Mouse (Mus musculus) lung, embryonic 14.5 days (tissue): Measurements from ENCODE around the gene Pdcd11. TPM values are rescaled to one million over a fixed set of nuclear protein-coding genes. Genes with fewer than 3 reads are reported as not detected.
"Not testable (repeated sequence)": the region's sequence is repeated elsewhere in the genome, so short reads cannot be mapped to it uniquely, and the experiment has no call there.

ENCODE experiments used
- ATAC-seq: fragments of 200-750 bp; cut with Nextera tagmentation; 2 replicates; pipeline ENCODE4 v1.8.0; 2017; ENCODE audit warnings: mild to moderate bottlenecking, moderate TSS enrichment, moderate library complexity; ENCODE audit not compliant: insufficient read depth
- DNase-seq: peaks from one replicate; pipeline ENCODE4 v3.0.0-alpha.2; 2015
- H3K27ac ChIP-seq: fragments of 300-500 bp; sonication (generic); 2 replicates; pipeline ENCODE4 v1.5.1; 2014; ENCODE audit warnings: low read depth, mild to moderate bottlenecking, moderate library complexity
- H3K27me3 ChIP-seq: fragments of 300-500 bp; sonication (generic); 2 replicates; pipeline ENCODE4 v1.6.1; 2014; ENCODE audit warnings: low read length, control low read depth; ENCODE audit not compliant: insufficient read depth
- H3K36me3 ChIP-seq: fragments of 300-500 bp; sonication (generic); 2 replicates; pipeline ENCODE4 v1.6.1; 2014; ENCODE audit warnings: control low read depth; ENCODE audit not compliant: insufficient read depth
- H3K4me1 ChIP-seq: fragments of 300-500 bp; sonication (generic); 2 replicates; pipeline ENCODE4 v1.6.1; 2014; ENCODE audit warnings: antibody characterized with exemption, control low read depth; ENCODE audit not compliant: insufficient read depth
- H3K4me2 ChIP-seq: fragments of 300-500 bp; sonication (generic); 2 replicates; pipeline ENCODE4 v1.6.1; 2014; ENCODE audit warnings: mild to moderate bottlenecking
- H3K4me3 ChIP-seq: fragments of 300-500 bp; sonication (generic); 2 replicates; pipeline ENCODE4 v1.5.1; 2014; ENCODE audit warnings: low read depth, low read length
- H3K9ac ChIP-seq: fragments of 300-500 bp; sonication (generic); 2 replicates; pipeline ENCODE4 v1.6.1; 2014
- H3K9me3 ChIP-seq: fragments of 300-500 bp; sonication (generic); 2 replicates; pipeline ENCODE4 v1.6.1; 2016; ENCODE audit warnings: low read depth, low read length, control low read depth
- CTCF ChIP-seq: IDR thresholded peaks from 2 replicates; pipeline ENCODE4 v1.5.1; 2016; ENCODE audit warnings: antibody characterized with exemption, low read depth
- WGBS: fragments of 180-500 bp; shearing (Covaris S2); extraction: QIAGEN DNeasy Blood & Tissue Kit; methylation state at CpG from one replicate; pipeline ENCODE4 v1.1.7; 2014; 5-methylcytosine and 5-hydroxymethylcytosine counted together
- polyA plus RNA-seq: library from polyadenylated mRNA; unstranded; fragments of >200 nt; fragmentation: Nextera tagmentation; extraction: Ambion mirVana; gene quantifications from 2 replicates; pipeline ENCODE4 v1.2.1, GENCODE M21; 2014

Gene Pdcd11
- polyA plus RNA-seq, 1 experiment from 2014 or later = 13.3 TPM

- WGBS = 18% methylated on average over 6 of the region's 6 CpGs
- Histone ChIP-seq H3K9ac (peak overlapping the region; percentile 69), H3K9me3 (no peaks in the 10 kb centered on the region), H3K27ac (peak overlapping the region; percentile 91), H3K4me2 (peak overlapping the region; percentile 70), H3K4me1 (peaks cover 11% of the 10 kb centered on the region; the same call in 1 of the 2 replicates), H3K4me3 (peak overlapping the region; percentile 49), H3K27me3 (no peaks in the 10 kb centered on the region), H3K36me3 (peaks cover 23% of the 10 kb centered on the region)
- ATAC-seq (peak; percentile 39; the same call in 1 of the 2 replicates), DNase-seq (peak; percentile 76)
- no peak for TF ChIP-seq CTCF
Measured at GRCm38 (mm10) chr19:47137051-47137581, 46.5 kb downstream of the Pdcd11 start.

GRCm38 (mm10) chr19:47137771-47138421 is 47.3 kb downstream of the Pdcd11 start, which contains the start of gene Calhm2:
TSS of gene Calhm2 (minus strand) at chr19:47138294.
- H3K4me2 ChIP-seq = peak within 1 kb of the TSS; percentile 70
- no peaks in the 10 kb centered on the region for H3K9me3 ChIP-seq
- peak; percentile 84 for ATAC-seq
- H3K4me3 ChIP-seq = peak within 1 kb of the TSS; percentile 49
- whole genome bisulfite sequencing = 2% methylated on average over 28 of the region's 28 CpGs
- no peak for TF ChIP-seq CTCF
- peak; percentile 82 for DNase-seq
- peak within 1 kb of the TSS; percentile 91 for H3K27ac ChIP-seq
- H3K27me3 ChIP-seq = no peaks in the 10 kb centered on the region
- H3K36me3 ChIP-seq = peaks cover 15% of the 10 kb centered on the region
- peaks cover 11% of the 10 kb centered on the region; the same call in 1 of the 2 replicates for H3K4me1 ChIP-seq
- H3K9ac ChIP-seq = peak within 1 kb of the TSS; percentile 69

GRCm38 (mm10) chr19:47139611-47140010 is 49.0 kb downstream of the Pdcd11 start:
- H3K4me2 ChIP-seq, H3K4me3 ChIP-seq, H3K27ac ChIP-seq, H3K9me3 ChIP-seq, ATAC-seq, H3K36me3 ChIP-seq, H3K9ac ChIP-seq, H3K27me3 ChIP-seq: not testable (repeated sequence)
- WGBS = 29% methylated on average over 7 of the region's 7 CpGs
- DNase-seq = peak; percentile 43
- peaks cover 11% of the 10 kb centered on the region; the same call in 1 of the 2 replicates for H3K4me1 ChIP-seq
- TF ChIP-seq CTCF = peak; percentile 26

- no peak for ATAC-seq
- Histone ChIP-seq H3K4me1 (peaks cover 4% of the 10 kb centered on the region; the same call in 1 of the 2 replicates), H3K27me3 (no peaks in the 10 kb centered on the region), H3K9me3 (no peaks in the 10 kb centered on the region), H3K27ac (no peak overlapping the region), H3K9ac (no peak overlapping the region), H3K4me2 (no peak overlapping the region), H3K4me3 (no peak overlapping the region), H3K36me3 (no peaks in the 10 kb centered on the region)
- no peak for TF ChIP-seq CTCF
- DNase-seq = no peak
- WGBS = 69% methylated on average over 6 of the region's 6 CpGs
Measured at GRCm38 (mm10) chr19:47142438-47142837, 51.9 kb downstream of the Pdcd11 start.

GRCm38 (mm10) chr19:47144154-47144553 is 53.6 kb downstream of the Pdcd11 start, which contains the start of gene Calhm1:
TSS of gene Calhm1 (minus strand) at chr19:47144254.
- no peaks in the 10 kb centered on the region for H3K27me3 ChIP-seq
- WGBS = 86% methylated on average over 6 of the region's 6 CpGs
- H3K4me3 ChIP-seq = no peak within 1 kb of the TSS
- H3K4me1 ChIP-seq = no peaks in the 10 kb centered on the region
- H3K27ac ChIP-seq = no peak within 1 kb of the TSS
- no peak within 1 kb of the TSS for H3K4me2 ChIP-seq
- DNase-seq (no peak), ATAC-seq (no peak)
- no peaks in the 10 kb centered on the region for H3K9me3 ChIP-seq
- H3K9ac ChIP-seq = no peak within 1 kb of the TSS
- no peaks in the 10 kb centered on the region for H3K36me3 ChIP-seq
- no peak for TF ChIP-seq CTCF

- H3K9ac ChIP-seq = no peak overlapping the region
- no peak for TF ChIP-seq CTCF
- H3K9me3 ChIP-seq = no peaks in the 10 kb centered on the region
- H3K4me3 ChIP-seq = no peak overlapping the region
- WGBS = 69% methylated on average over 5 of the region's 5 CpGs
- DNase-seq (no peak), ATAC-seq (no peak)
- peaks cover 11% of the 10 kb centered on the region; the same call in 1 of the 2 replicates for H3K27me3 ChIP-seq
- no peaks in the 10 kb centered on the region for H3K36me3 ChIP-seq
- no peaks in the 10 kb centered on the region; the same call in 1 of the 2 replicates for H3K4me1 ChIP-seq
- no peak overlapping the region for H3K4me2 ChIP-seq
- H3K27ac ChIP-seq = no peak overlapping the region
Measured at GRCm38 (mm10) chr19:47148267-47148847, 57.8 kb downstream of the Pdcd11 start.

GRCm38 (mm10) chr19:47149854-47150253 is 59.3 kb downstream of the Pdcd11 start:
- DNase-seq (no peak), ATAC-seq (no peak)
- Histone ChIP-seq H3K9ac (no peak overlapping the region), H3K4me3 (no peak overlapping the region), H3K4me1 (no peaks in the 10 kb centered on the region; the same call in 1 of the 2 replicates), H3K9me3 (no peaks in the 10 kb centered on the region), H3K27me3 (peaks cover 11% of the 10 kb centered on the region; the same call in 1 of the 2 replicates), H3K4me2 (no peak overlapping the region), H3K36me3 (no peaks in the 10 kb centered on the region), H3K27ac (no peak overlapping the region)
- TF ChIP-seq CTCF = no peak
- 18% methylated on average over 4 of the region's 4 CpGs for WGBS
